Mouse (Mus musculus): ENCODE measurements at regions not wholly inside any gene's neighbourhood (a gene's known extent, or its start where the extent isn't known, plus 50 kb on each side); places are given as distances from the start of the nearest gene placed in this dataset.
A peak's percentile ranks its signal among the peaks of the same experiment; 100 is the strongest.

DNA sequence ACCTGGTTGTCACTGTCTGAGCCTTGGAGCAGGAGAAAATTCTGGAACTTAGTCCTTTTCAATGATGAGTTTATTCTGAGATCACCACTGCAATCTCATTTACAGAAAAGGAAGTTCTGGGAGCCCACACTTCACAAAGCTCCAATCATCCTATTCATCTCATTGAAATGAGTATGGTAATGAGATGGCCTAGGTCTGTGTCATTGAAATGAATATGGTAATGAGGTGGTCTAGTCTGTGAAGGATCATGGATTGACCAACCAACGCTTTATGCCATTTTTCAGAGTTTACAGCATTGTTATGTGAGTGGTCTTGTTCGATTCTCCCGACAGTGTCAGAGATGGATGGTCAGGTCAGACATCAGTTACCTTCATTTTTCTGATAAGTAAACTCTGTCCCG lies 99.2 kb downstream of the Hhipl2 start:
- WGBS, result 78% methylated on average over 4 of the region's 4 CpGs
- no peak for ATAC-seq
- Histone ChIP-seq H3K36me3 (ENCODE audit: insufficient read depth) (no peaks in the 10 kb centered on the region), H3K27ac (ENCODE audit: low read depth, low read length) (no peak overlapping the region), H3K4me3 (ENCODE audit: low read depth, low read length) (no peak overlapping the region), H3K9ac (no peak overlapping the region), H3K27me3 (ENCODE audit: insufficient read depth, low read length) (no peaks in the 10 kb centered on the region), H3K9me3 (ENCODE audit: low read length) (no peaks in the 10 kb centered on the region), H3K4me1 (ENCODE audit: insufficient read depth) (no peaks in the 10 kb centered on the region), H3K4me2 (ENCODE audit: low read depth) (no peak overlapping the region)
- TF ChIP-seq CTCF (IDR thresholded peaks at IDR 0.05; ENCODE audit: low read depth), result no peak
- no peak for DNase-seq

DNA sequence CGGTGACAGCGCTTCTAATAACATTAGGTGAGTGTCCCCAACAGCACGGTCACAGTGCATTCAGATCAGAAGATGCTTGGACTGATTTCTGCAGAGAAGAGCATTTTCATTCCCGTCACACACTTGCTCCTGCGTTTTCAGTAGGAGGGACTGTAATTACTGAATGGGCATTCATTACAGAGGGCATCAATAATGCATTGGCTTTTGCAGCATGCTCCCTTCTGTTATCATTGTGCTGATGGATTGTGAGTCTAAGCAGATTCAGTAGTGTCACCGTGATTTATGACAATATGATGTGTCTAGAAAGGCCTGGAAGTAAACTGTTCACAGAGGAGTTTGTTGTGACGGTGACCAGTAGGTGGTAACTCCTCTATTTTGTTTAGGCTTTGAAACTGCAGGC lies 103.6 kb downstream of the Hhipl2 start:
- peak; percentile 69 for ATAC-seq
- DNase-seq, result peak; percentile 24
- no peak overlapping the region for H3K27ac ChIP-seq (ENCODE audit: low read depth, low read length)

GRCm38 (mm10) chr1:183533386-183533785 lies 115.4 kb downstream of the Hhipl2 start:
- Histone ChIP-seq H3K27me3 (ENCODE audit: insufficient read depth, low read length) (no peaks in the 10 kb centered on the region), H3K4me3 (ENCODE audit: low read depth, low read length) (no peak overlapping the region), H3K27ac (ENCODE audit: low read depth, low read length) (no peak overlapping the region), H3K9me3 (ENCODE audit: low read length) (no peaks in the 10 kb centered on the region), H3K4me2 (ENCODE audit: low read depth) (no peak overlapping the region), H3K36me3 (ENCODE audit: insufficient read depth) (no peaks in the 10 kb centered on the region), H3K9ac (no peak overlapping the region), H3K4me1 (ENCODE audit: insufficient read depth) (no peaks in the 10 kb centered on the region)
- DNase-seq, result no peak
- ATAC-seq, result no peak
- 81% methylated on average over 11 of the region's 11 CpGs for WGBS
- TF ChIP-seq CTCF (IDR thresholded peaks at IDR 0.05; ENCODE audit: low read depth), result no peak

More for the DNA sequence above, 103.6 kb downstream of the Hhipl2 start:
- Histone ChIP-seq H3K4me1 (ENCODE audit: insufficient read depth) (no peaks in the 10 kb centered on the region), H3K9me3 (ENCODE audit: low read length) (no peaks in the 10 kb centered on the region), H3K27me3 (ENCODE audit: insufficient read depth, low read length) (no peaks in the 10 kb centered on the region), H3K4me2 (ENCODE audit: low read depth) (no peak overlapping the region), H3K36me3 (ENCODE audit: insufficient read depth) (no peaks in the 10 kb centered on the region), H3K4me3 (ENCODE audit: low read depth, low read length) (no peak overlapping the region), H3K9ac (no peak overlapping the region)
- WGBS, result 39% methylated on average over 7 of the region's 7 CpGs
- TF ChIP-seq CTCF (IDR thresholded peaks at IDR 0.05; ENCODE audit: low read depth), result no peak

DNA sequence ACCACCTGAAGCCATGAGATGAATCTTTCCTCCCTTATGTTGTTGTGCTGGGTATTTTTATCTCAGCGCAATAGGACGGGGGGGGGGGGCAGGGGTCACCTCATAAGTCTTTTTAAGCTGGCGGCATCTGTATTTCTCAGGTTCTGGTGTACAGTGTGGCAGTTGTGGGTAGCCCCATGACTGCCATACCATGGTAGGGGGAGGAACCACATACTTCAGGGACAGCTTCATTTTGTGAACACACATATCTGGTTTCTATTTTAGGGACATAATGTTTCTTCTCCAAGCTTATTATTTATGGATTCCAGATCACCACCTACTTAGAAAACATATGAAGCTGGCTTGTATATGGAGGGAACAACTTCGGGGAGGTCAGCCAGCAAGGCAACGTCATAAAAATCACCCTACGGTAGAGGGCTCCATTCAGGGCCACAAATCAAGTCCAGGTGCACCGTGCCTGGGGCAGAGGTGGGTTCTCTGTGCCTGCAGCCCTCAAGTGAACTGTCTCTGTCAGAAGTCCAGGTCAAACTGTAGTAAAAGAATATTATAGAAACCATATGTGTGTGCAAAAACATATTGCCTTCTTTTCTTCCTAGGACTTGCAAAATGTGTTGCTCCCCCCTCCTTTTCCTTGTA lies 130.9 kb downstream of the Hhipl2 start:
- no peak for TF ChIP-seq CTCF (IDR thresholded peaks at IDR 0.05; ENCODE audit: low read depth)
- Histone ChIP-seq H3K4me1 (ENCODE audit: insufficient read depth) (no peaks in the 10 kb centered on the region), H3K9me3 (ENCODE audit: low read length) (no peaks in the 10 kb centered on the region), H3K27ac (ENCODE audit: low read depth, low read length) (no peak overlapping the region), H3K27me3 (ENCODE audit: insufficient read depth, low read length) (no peaks in the 10 kb centered on the region), H3K4me3 (ENCODE audit: low read depth, low read length) (no peak overlapping the region), H3K4me2 (ENCODE audit: low read depth) (no peak overlapping the region), H3K9ac (no peak overlapping the region), H3K36me3 (ENCODE audit: insufficient read depth) (no peaks in the 10 kb centered on the region)
- ATAC-seq, result no peak
- 90% methylated on average over 7 of the region's 7 CpGs for WGBS
- DNase-seq, result no peak

GRCm38 (mm10) chr1:183552617-183553016 lies 134.6 kb downstream of the Hhipl2 start:
- WGBS, result 95% methylated on average over 4 of the region's 4 CpGs
- no peak overlapping the region for H3K9ac ChIP-seq
- no peak overlapping the region for H3K4me3 ChIP-seq (ENCODE audit: low read depth, low read length)
- peak; percentile 53 for TF ChIP-seq CTCF (IDR thresholded peaks at IDR 0.05; ENCODE audit: low read depth)
- H3K27ac ChIP-seq (ENCODE audit: low read depth, low read length), result no peak overlapping the region
- no peaks in the 10 kb centered on the region for H3K36me3 ChIP-seq (ENCODE audit: insufficient read depth)
- H3K9me3 ChIP-seq (ENCODE audit: low read length), result no peaks in the 10 kb centered on the region
- H3K4me2 ChIP-seq (ENCODE audit: low read depth), result no peak overlapping the region
- no peaks in the 10 kb centered on the region for H3K27me3 ChIP-seq (ENCODE audit: insufficient read depth, low read length)
- ATAC-seq (no peak), DNase-seq (no peak)
- no peaks in the 10 kb centered on the region for H3K4me1 ChIP-seq (ENCODE audit: insufficient read depth)

DNA sequence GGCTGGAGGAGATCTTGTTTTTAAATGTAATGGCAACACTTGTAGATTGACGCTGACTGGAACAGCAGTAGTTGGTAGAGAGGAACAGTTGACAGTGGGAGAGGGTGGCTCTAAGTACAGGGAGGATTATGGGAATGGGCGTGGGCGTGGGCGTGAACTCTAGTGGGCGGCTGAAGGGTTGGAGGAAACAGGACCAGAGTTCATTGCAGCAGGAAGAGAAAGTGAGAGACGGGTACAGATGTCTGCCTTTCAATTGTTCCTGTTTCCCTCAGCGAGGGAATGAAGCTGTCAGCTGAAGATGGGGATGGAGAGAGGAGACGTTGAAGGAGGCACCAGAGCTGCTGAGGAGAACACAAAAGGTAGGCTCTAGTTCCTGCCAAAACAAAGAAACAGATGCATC lies 135.2 kb downstream of the Hhipl2 start:
- Histone ChIP-seq H3K36me3 (ENCODE audit: insufficient read depth) (no peaks in the 10 kb centered on the region), H3K27ac (ENCODE audit: low read depth, low read length) (no peak overlapping the region), H3K4me2 (ENCODE audit: low read depth) (no peak overlapping the region), H3K4me1 (ENCODE audit: insufficient read depth) (no peaks in the 10 kb centered on the region), H3K9me3 (ENCODE audit: low read length) (no peaks in the 10 kb centered on the region), H3K9ac (no peak overlapping the region), H3K4me3 (ENCODE audit: low read depth, low read length) (no peak overlapping the region), H3K27me3 (ENCODE audit: insufficient read depth, low read length) (no peaks in the 10 kb centered on the region)
- DNase-seq, result no peak
- no peak for ATAC-seq
- WGBS, result 85% methylated on average over 8 of the region's 8 CpGs
- no peak for TF ChIP-seq CTCF (IDR thresholded peaks at IDR 0.05; ENCODE audit: low read depth)

- H3K4me3 ChIP-seq (ENCODE audit: low read depth, low read length), result no peak overlapping the region
- H3K4me1 ChIP-seq (ENCODE audit: insufficient read depth), result 0 out of 2 replicates have a peak, but pooled peaks cover 3% of the 10 kb centered on the region
- ATAC-seq (peak; percentile 59), DNase-seq (peak; percentile 31)
- H3K9ac ChIP-seq, result no peak overlapping the region
- TF ChIP-seq CTCF (IDR thresholded peaks at IDR 0.05; ENCODE audit: low read depth), result no peak
- H3K9me3 ChIP-seq (ENCODE audit: low read length), result no peaks in the 10 kb centered on the region
- WGBS, result 33% methylated on average over 3 of the region's 3 CpGs
- H3K27ac ChIP-seq (ENCODE audit: low read depth, low read length), result no peak overlapping the region
- H3K36me3 ChIP-seq (ENCODE audit: insufficient read depth), result no peaks in the 10 kb centered on the region
- H3K27me3 ChIP-seq (ENCODE audit: insufficient read depth, low read length), result no peaks in the 10 kb centered on the region
- H3K4me2 ChIP-seq (ENCODE audit: low read depth), result no peak overlapping the region
These were observed 144.8 kb downstream of the Hhipl2 start for GRCm38 (mm10) chr1:183562853-183563252.

All from forebrain, postnatal 0 days (tissue).